Mouse (Mus musculus) ES-E14 (cell line): ENCODE measurements around the gene Bri3. TPM values are rescaled to one million over a fixed set of nuclear protein-coding genes. Genes with fewer than 3 reads are reported as not detected.

Source experiments
- DNase-seq: peaks from one replicate; pipeline ENCODE4 v3.0.0-alpha.2; 2013; ENCODE audit warnings: low read depth, low spot score
- H3K27ac ChIP-seq: 2 replicates; pipeline ENCODE4 v1.5.1; 2012; ENCODE audit warnings: low read depth, mild to moderate bottlenecking, low read length, moderate library complexity, mixed read lengths; ENCODE audit not compliant: poor library complexity, insufficient read depth, severe bottlenecking
- H3K36me3 ChIP-seq: 2 replicates; pipeline ENCODE4 v1.6.1; 2012; ENCODE audit warnings: mild to moderate bottlenecking, low read length, moderate library complexity, mixed read lengths; ENCODE audit not compliant: control insufficient read depth, poor library complexity, insufficient read depth, severe bottlenecking
- H3K4me1 ChIP-seq, 2 experiments: fragments of 150-350 bp in 1 of 2; sonication (generic) in 1 of 2; 2 replicates each; pipeline ENCODE4 v1.6.1; 2012; ENCODE audit warnings: low read length in 2 of 2, mild to moderate bottlenecking in 1 of 2, mixed read lengths in 1 of 2; ENCODE audit not compliant: control insufficient read depth in 2 of 2, insufficient read depth in 2 of 2, poor library complexity in 1 of 2
- H3K4me3 ChIP-seq, 2 experiments: fragments of 150-350 bp in 1 of 2; sonication (generic) in 1 of 2; 2 replicates each; pipeline ENCODE4 v1.5.1; 2012; ENCODE audit warnings: low read length in 2 of 2, low read depth in 1 of 2, mild to moderate bottlenecking in 1 of 2, mixed read lengths in 1 of 2; ENCODE audit not compliant: insufficient read depth in 1 of 2, poor library complexity in 1 of 2, severe bottlenecking in 1 of 2
- H3K9ac ChIP-seq: 2 replicates; pipeline ENCODE4 v1.6.1; 2012; ENCODE audit warnings: low read depth, mild to moderate bottlenecking, low read length, mixed read lengths; ENCODE audit not compliant: poor library complexity, insufficient read depth, severe bottlenecking
- H3K9me3 ChIP-seq: fragments of 150-350 bp; sonication (generic); 2 replicates; pipeline ENCODE4 v1.6.1; 2012; ENCODE audit warnings: low read depth, mild to moderate bottlenecking, low read length; ENCODE audit not compliant: control insufficient read depth, insufficient read depth
- CHD2 ChIP-seq: IDR thresholded peaks from 2 replicates; pipeline ENCODE4 v1.6.1; 2014; ENCODE audit warnings: mild to moderate bottlenecking, low read depth, low read length, inconsistent platforms
- HCFC1 ChIP-seq: IDR thresholded peaks from 2 replicates; pipeline ENCODE4 v1.6.1; 2012; ENCODE audit warnings: low read length, inconsistent platforms, borderline replicate concordance; ENCODE audit not compliant: insufficient read depth
- MAFK ChIP-seq: IDR thresholded peaks from 2 replicates; pipeline ENCODE4 v1.6.1; 2014; ENCODE audit warnings: mild to moderate bottlenecking, low read depth, low read length, inconsistent platforms; ENCODE audit not compliant: insufficient read depth
- ZC3H11A ChIP-seq: IDR thresholded peaks from 2 replicates; pipeline ENCODE4 v1.6.1; 2012; ENCODE audit warnings: low read depth, mild to moderate bottlenecking, inconsistent platforms, low read length, borderline replicate concordance
- ZNF384 ChIP-seq: IDR thresholded peaks from 2 replicates; pipeline ENCODE4 v1.6.1; 2012; ENCODE audit warnings: low read depth, low read length, inconsistent platforms
- in situ Hi-C, 2 experiments: fragments of 600-800 bp; cut with MboI; formaldehyde crosslinking; loops; one replicate each; pipeline ENCODE4 v1.15.1; 2025; ENCODE audit warnings: low sequenced_read_pairs in 2 of 2, inconsistent platforms in 1 of 2; ENCODE audit not compliant: unreplicated experiment in 2 of 2
- total RNA-seq: library from RNA; depleted of rRNA; stranded (reverse); fragments of 300-350 nt; gene quantifications from 2 replicates; pipeline ENCODE4 v1.2.3, GENCODE M21; 2012

Gene Bri3
- total RNA-seq, 1 experiment: 26.4 TPM

GRCm38 (mm10) chr5:144276898-144277630, 32.8 kb downstream of the Bri3 start:
- no peak overlapping the region for H3K9ac ChIP-seq
- H3K36me3 ChIP-seq: no peaks in the 10 kb centered on the region; the same call in 1 of the 2 replicates
- no peaks in the 10 kb centered on the region for H3K9me3 ChIP-seq
- H3K27ac ChIP-seq: no peak overlapping the region
- in situ Hi-C loops: no loop called here
- no peak for DNase-seq
- no peak overlapping the region for H3K4me3 ChIP-seq
- TF ChIP-seq ZC3H11A: no peak
- TF ChIP-seq ZNF384: no peak
- TF ChIP-seq MAFK: no peak
- no peak for TF ChIP-seq CHD2
- no peak for TF ChIP-seq HCFC1
- H3K4me1 ChIP-seq: no peaks in the 10 kb centered on the region

DNA sequence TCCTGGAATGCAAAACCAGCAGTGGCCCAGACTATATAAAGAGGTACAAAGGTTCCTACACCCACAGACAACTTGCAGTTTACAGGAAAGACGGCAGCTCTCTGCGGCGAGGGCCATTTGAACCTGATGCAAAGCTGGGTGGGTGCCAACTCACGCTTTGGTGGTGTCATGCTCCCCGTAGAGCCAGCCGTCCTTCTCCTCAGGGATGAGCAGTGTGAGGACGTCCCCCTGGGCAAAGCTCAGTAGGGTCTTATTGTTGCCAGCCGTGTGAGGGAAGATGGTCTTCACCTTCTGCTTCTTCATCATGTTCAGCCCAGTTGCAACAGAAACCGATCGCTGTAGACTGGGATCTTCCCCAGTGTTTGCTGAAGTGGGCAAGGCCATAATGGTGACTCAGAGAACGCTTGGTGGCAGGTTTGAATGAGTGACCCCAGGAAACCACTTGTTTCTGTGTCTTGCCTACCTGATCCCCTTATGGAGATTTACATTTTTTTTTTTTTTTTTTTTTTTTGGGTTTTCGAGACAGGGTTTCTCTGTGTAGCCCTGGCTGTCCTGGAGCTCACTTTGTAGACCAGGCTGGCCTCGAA, 34.2 kb downstream of the Bri3 start:
- H3K36me3 ChIP-seq: no peaks in the 10 kb centered on the region; the same call in 1 of the 2 replicates
- in situ Hi-C loops: no loop called here
- H3K9me3 ChIP-seq: no peaks in the 10 kb centered on the region
- no peak overlapping the region for H3K4me3 ChIP-seq
- H3K9ac ChIP-seq: no peak overlapping the region
- no peaks in the 10 kb centered on the region for H3K4me1 ChIP-seq
- no peak overlapping the region for H3K27ac ChIP-seq
- TF ChIP-seq ZC3H11A (no peak), ZNF384 (no peak), CHD2 (no peak), HCFC1 (no peak), MAFK (no peak)
- DNase-seq: no peak

DNA sequence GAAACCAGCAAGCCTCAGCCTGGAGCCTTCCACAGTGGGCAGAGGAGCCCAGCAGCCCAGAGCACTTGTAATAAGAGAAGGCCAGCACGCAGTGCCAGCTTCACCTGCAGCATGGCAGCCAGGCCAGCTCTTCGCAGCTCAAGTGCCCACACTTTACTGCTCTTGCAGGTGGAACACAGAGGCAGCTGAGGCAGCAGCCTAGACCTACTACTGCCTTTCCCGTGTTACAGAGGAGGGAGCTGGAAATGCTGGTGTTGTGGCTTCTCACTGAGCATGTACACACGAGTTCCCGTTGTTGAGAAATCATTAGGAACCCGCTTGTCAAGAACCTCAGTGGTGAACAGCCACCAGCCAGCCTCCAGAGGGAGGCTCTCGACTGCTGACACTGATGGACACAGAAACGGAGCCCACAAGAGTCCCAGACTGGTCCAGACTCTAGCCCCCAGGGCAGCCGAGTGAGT, 34.9 kb downstream of the Bri3 start:
- Histone ChIP-seq H3K4me1 (no peaks in the 10 kb centered on the region), H3K36me3 (no peaks in the 10 kb centered on the region; the same call in 1 of the 2 replicates)

GRCm38 (mm10) chr5:144279926-144280325, 35.7 kb downstream of the Bri3 start:
- in situ Hi-C loops: no loop called here
- no peaks in the 10 kb centered on the region for H3K4me1 ChIP-seq
- no peak overlapping the region for H3K4me3 ChIP-seq
- H3K9me3 ChIP-seq: no peaks in the 10 kb centered on the region
- H3K9ac ChIP-seq: no peak overlapping the region
- H3K36me3 ChIP-seq: no peaks in the 10 kb centered on the region; the same call in 1 of the 2 replicates
- no peak overlapping the region for H3K27ac ChIP-seq
- TF ChIP-seq HCFC1 (no peak), ZC3H11A (no peak)
- DNase-seq: no peak

More for the DNA sequence above, 34.9 kb downstream of the Bri3 start:
- no peak overlapping the region for H3K4me3 ChIP-seq
- no peak overlapping the region for H3K9ac ChIP-seq
- H3K9me3 ChIP-seq: no peaks in the 10 kb centered on the region
- in situ Hi-C loops: no loop called here
- no peak for DNase-seq
- no peak for TF ChIP-seq ZNF384
- TF ChIP-seq ZC3H11A: no peak
- no peak for TF ChIP-seq MAFK
- no peak for TF ChIP-seq HCFC1
- no peak for TF ChIP-seq CHD2
- H3K27ac ChIP-seq: no peak overlapping the region
